ENCODE assay signal across 8 mouse cellular contexts in the genomic region with DNA sequence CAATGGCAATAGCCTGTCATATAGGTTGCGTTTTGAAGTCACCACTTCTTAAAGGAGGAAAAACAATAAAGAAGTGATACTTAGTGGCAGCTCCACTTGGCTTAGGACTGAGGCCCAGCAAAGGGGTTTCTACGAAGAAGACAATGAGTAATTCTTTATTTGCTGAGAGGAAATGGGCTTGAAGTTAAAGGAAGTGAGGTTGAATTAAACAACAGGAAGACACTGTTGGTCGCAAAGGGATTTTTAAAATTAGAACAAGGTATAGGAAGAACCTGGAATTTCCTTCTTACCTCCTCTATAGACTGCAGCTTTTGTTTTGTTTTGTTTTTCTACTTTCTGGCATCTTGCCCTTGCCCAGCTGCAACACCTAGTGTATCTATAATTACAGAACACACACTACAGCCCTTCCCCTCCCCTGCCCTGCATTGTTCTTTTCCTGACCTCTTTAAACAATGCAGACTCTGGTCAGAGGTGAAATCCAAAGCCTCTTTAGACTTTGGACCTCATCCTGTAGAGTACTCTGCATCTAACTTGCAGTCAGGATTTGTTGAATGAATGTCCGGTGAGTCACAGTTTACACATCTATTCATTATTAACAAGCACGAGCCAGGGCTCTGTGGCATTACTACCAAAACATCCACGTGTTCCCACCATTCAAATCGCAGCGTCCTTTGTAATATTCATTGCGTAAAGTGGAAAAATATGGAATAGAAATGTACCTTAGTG.
DNase-seq lines count a peak whose midpoint lies in the region; ATAC-seq lines count a peak whose summit lies in the region.

No protein-coding gene starts in this region.

- no peak for DNase-seq in midbrain, embryonic 11.5 days (ENCODE audit: low spot score, missing footprints)
- DNase-seq in midbrain, embryonic 10.5 days (ENCODE audit: low spot score), result no peak
- DNase-seq in kidney, postnatal 14 days, result peak; percentile 75
- DNase-seq in urinary bladder, adult 2 months (ENCODE audit: low spot score), result no peak
- DNase-seq in left cerebral cortex, adult 18-20 months (ENCODE audit: low spot score in 2 of 2), result no peak

- no peak for ATAC-seq in midbrain, embryonic 11.5 days (ENCODE audit: low FRiP score)
- 0 out of 2 replicates have a peak, but pooled peaks have one; percentile 46 for ATAC-seq in heart, embryonic 13.5 days (ENCODE audit: extremely low read depth, insufficient number of reproducible peaks, low FRiP score, low TSS enrichment)
- ATAC-seq in midbrain, embryonic 16.5 days, result no peak
- ATAC-seq in erythroid progenitor cell, adult 5-6 weeks (replicated peaks; ENCODE audit: low FRiP score, poor library complexity, severe bottlenecking), result no peak

- no peaks in the 10 kb centered on the region for H3K36me3 ChIP-seq in midbrain, embryonic 11.5 days (ENCODE audit: control insufficient read depth, insufficient read depth, low read length)
- no peaks in the 10 kb centered on the region for H3K36me3 ChIP-seq in midbrain, embryonic 10.5 days
- no peaks in the 10 kb centered on the region for H3K36me3 ChIP-seq in heart, embryonic 13.5 days
- H3K36me3 ChIP-seq in midbrain, embryonic 16.5 days (ENCODE audit: control insufficient read depth, insufficient read depth, low read length), result no peaks in the 10 kb centered on the region

- no peak overlapping the region for H3K4me2 ChIP-seq in midbrain, embryonic 11.5 days
- 0 out of 2 replicates have a peak overlapping the region, but pooled peaks have one; percentile 13 for H3K4me2 ChIP-seq in heart, embryonic 13.5 days
- H3K4me2 ChIP-seq in midbrain, embryonic 16.5 days (ENCODE audit: low read length), result no peak overlapping the region

- H3K27ac ChIP-seq in midbrain, embryonic 11.5 days (ENCODE audit: low read depth, low read length), result peak overlapping the region; percentile 14; the same call in 1 of the 2 replicates
- H3K27ac ChIP-seq in midbrain, embryonic 10.5 days (replicated peaks), result no peak overlapping the region; the same call in 1 of the 2 replicates
- H3K27ac ChIP-seq in heart, embryonic 13.5 days (replicated peaks), result peak overlapping the region; percentile 67
- H3K27ac ChIP-seq in midbrain, embryonic 16.5 days (ENCODE audit: low read length), result peak overlapping the region; percentile 80

- H3K9me3 ChIP-seq in midbrain, embryonic 11.5 days (ENCODE audit: control insufficient read depth, low read length), result no peaks in the 10 kb centered on the region
- H3K9me3 ChIP-seq in midbrain, embryonic 10.5 days (replicated peaks), result no peaks in the 10 kb centered on the region
- no peaks in the 10 kb centered on the region for H3K9me3 ChIP-seq in heart, embryonic 13.5 days
- H3K9me3 ChIP-seq in midbrain, embryonic 16.5 days (replicated peaks; ENCODE audit: control insufficient read depth, low read length, poor library complexity, severe bottlenecking), result no peaks in the 10 kb centered on the region

- 72% methylated on average over 9 of the region's 9 CpGs for WGBS in midbrain, embryonic 11.5 days
- WGBS in midbrain, embryonic 10.5 days, result 77% methylated on average over 9 of the region's 9 CpGs
- 65% methylated on average over 9 of the region's 9 CpGs for WGBS in heart, embryonic 13.5 days
- 68% methylated on average over 9 of the region's 9 CpGs for WGBS in midbrain, embryonic 16.5 days

- H3K4me1 ChIP-seq in midbrain, embryonic 11.5 days (ENCODE audit: control insufficient read depth, insufficient read depth, low read length), result peaks cover 32% of the 10 kb centered on the region
- peaks cover 43% of the 10 kb centered on the region for H3K4me1 ChIP-seq in midbrain, embryonic 10.5 days
- peaks cover 33% of the 10 kb centered on the region for H3K4me1 ChIP-seq in heart, embryonic 13.5 days
- H3K4me1 ChIP-seq in midbrain, embryonic 16.5 days (ENCODE audit: control insufficient read depth, insufficient read depth, low read length), result peaks cover 37% of the 10 kb centered on the region

- H3K9ac ChIP-seq in midbrain, embryonic 11.5 days (ENCODE audit: low read length), result no peak overlapping the region
- no peak overlapping the region for H3K9ac ChIP-seq in heart, embryonic 13.5 days
- no peak overlapping the region for H3K9ac ChIP-seq in midbrain, embryonic 16.5 days (ENCODE audit: low read depth, low read length)

- H3K27me3 ChIP-seq in midbrain, embryonic 11.5 days (ENCODE audit: control insufficient read depth, insufficient read depth, low read length), result no peaks in the 10 kb centered on the region
- no peaks in the 10 kb centered on the region for H3K27me3 ChIP-seq in midbrain, embryonic 10.5 days (ENCODE audit: low read depth, poor library complexity, severe bottlenecking)
- H3K27me3 ChIP-seq in heart, embryonic 13.5 days (replicated peaks), result no peaks in the 10 kb centered on the region
- no peaks in the 10 kb centered on the region for H3K27me3 ChIP-seq in midbrain, embryonic 16.5 days (ENCODE audit: control insufficient read depth, insufficient read depth, low read depth, low read length)

- H3K4me3 ChIP-seq in midbrain, embryonic 11.5 days (ENCODE audit: low read depth, low read length), result no peak overlapping the region
- no peak overlapping the region for H3K4me3 ChIP-seq in midbrain, embryonic 10.5 days
- no peak overlapping the region for H3K4me3 ChIP-seq in heart, embryonic 13.5 days
- H3K4me3 ChIP-seq in midbrain, embryonic 16.5 days (ENCODE audit: low read depth, low read length), result no peak overlapping the region
